Mouse (Mus musculus): ENCODE results near the gene App. TPM values are rescaled to one million over a fixed set of nuclear protein-coding genes. Genes with fewer than 3 reads are reported as not detected.

Gene App
- polyA plus RNA-seq, 1 experiment from 2014 or later, result 225 TPM

DNA sequence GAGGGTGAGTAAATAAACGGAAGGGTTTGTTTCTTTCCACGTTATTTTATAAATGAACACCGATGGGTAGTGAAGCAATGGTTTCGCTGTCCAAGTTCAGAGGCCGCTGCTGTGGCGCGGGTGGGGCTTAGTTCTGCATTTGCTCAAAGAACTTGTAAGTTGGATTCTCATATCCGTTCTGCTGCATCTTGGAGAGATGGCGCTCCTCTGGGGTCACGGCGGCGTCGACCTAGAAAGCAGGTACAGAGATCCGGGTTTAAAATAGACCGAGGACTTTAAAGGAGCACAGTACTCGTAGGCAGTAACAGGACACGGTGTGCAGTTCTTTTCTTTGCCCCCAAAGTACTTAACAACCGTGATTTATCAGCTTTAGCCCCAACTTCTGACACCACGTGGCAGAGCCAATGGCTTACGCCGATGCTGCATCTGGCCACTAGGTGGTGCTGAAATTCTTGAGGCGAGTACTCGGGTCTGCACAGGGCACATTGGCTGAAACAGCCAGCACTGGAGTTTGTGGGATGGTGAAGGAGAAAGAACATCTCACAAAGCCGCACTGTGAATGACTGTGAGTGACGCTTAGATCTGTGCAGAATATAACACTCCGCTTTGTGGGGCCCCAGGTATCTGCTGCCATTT is 218.2 kb downstream of the App start:
- H3K9ac ChIP-seq (ENCODE audit: low read depth, low read length), result no peak overlapping the region
- ATAC-seq (ENCODE audit: low FRiP score, low TSS enrichment), result peak; percentile 92
- H3K4me1 ChIP-seq (ENCODE audit: control insufficient read depth, insufficient read depth, low read length), result no peaks in the 10 kb centered on the region
- H3K27ac ChIP-seq (ENCODE audit: low read depth, low read length), result no peak overlapping the region
- H3K4me3 ChIP-seq (ENCODE audit: low read length), result no peak overlapping the region
- peak overlapping the region; percentile 27; the same call in 1 of the 2 replicates for H3K4me2 ChIP-seq (replicated peaks; ENCODE audit: low read depth, low read length)
- no peaks in the 10 kb centered on the region for H3K9me3 ChIP-seq (ENCODE audit: control insufficient read depth, low read length)
- H3K36me3 ChIP-seq (ENCODE audit: control insufficient read depth, insufficient read depth, low read length), result peaks cover 47% of the 10 kb centered on the region
- H3K27me3 ChIP-seq (ENCODE audit: control insufficient read depth, insufficient read depth, low read length), result no peaks in the 10 kb centered on the region
- WGBS, result 35% methylated on average over 26 of the region's 26 CpGs

- H3K4me1 ChIP-seq (ENCODE audit: control insufficient read depth, insufficient read depth, low read length), result no peaks in the 10 kb centered on the region
- 83% methylated on average over 3 of the region's 3 CpGs for WGBS
- no peak overlapping the region for H3K9ac ChIP-seq (ENCODE audit: low read depth, low read length)
- H3K27me3 ChIP-seq (ENCODE audit: control insufficient read depth, insufficient read depth, low read length), result no peaks in the 10 kb centered on the region
- H3K9me3 ChIP-seq (ENCODE audit: control insufficient read depth, low read length), result no peaks in the 10 kb centered on the region
- H3K4me2 ChIP-seq (replicated peaks; ENCODE audit: low read depth, low read length), result no peak overlapping the region
- no peak for ATAC-seq (ENCODE audit: low FRiP score, low TSS enrichment)
- no peak overlapping the region for H3K27ac ChIP-seq (ENCODE audit: low read depth, low read length)
- no peaks in the 10 kb centered on the region for H3K36me3 ChIP-seq (ENCODE audit: control insufficient read depth, insufficient read depth, low read length)
- H3K4me3 ChIP-seq (ENCODE audit: low read length), result no peak overlapping the region
Observed at GRCm38 (mm10) chr16:84931024-84931423, 242.5 kb downstream of the App start.

- WGBS, result 96% methylated on average over 1 of the region's 1 CpGs
- Histone ChIP-seq H3K4me2 (replicated peaks; ENCODE audit: low read depth, low read length) (no peak overlapping the region), H3K27me3 (ENCODE audit: control insufficient read depth, insufficient read depth, low read length) (no peaks in the 10 kb centered on the region), H3K4me3 (ENCODE audit: low read length) (no peak overlapping the region), H3K4me1 (ENCODE audit: control insufficient read depth, insufficient read depth, low read length) (no peaks in the 10 kb centered on the region), H3K9me3 (ENCODE audit: control insufficient read depth, low read length) (no peaks in the 10 kb centered on the region), H3K36me3 (ENCODE audit: control insufficient read depth, insufficient read depth, low read length) (no peaks in the 10 kb centered on the region), H3K9ac (ENCODE audit: low read depth, low read length) (no peak overlapping the region), H3K27ac (ENCODE audit: low read depth, low read length) (no peak overlapping the region)
- ATAC-seq (ENCODE audit: low FRiP score, low TSS enrichment), result no peak
Observed at GRCm38 (mm10) chr16:84927827-84928226, 245.7 kb downstream of the App start.

- Histone ChIP-seq H3K27ac (ENCODE audit: low read depth, low read length) (peak overlapping the region; percentile 80), H3K4me3 (ENCODE audit: low read length) (no peak overlapping the region), H3K27me3 (ENCODE audit: control insufficient read depth, insufficient read depth, low read length) (no peaks in the 10 kb centered on the region), H3K9ac (ENCODE audit: low read depth, low read length) (no peak overlapping the region), H3K4me2 (replicated peaks; ENCODE audit: low read depth, low read length) (no peak overlapping the region), H3K4me1 (ENCODE audit: control insufficient read depth, insufficient read depth, low read length) (peaks cover 14% of the 10 kb centered on the region), H3K36me3 (ENCODE audit: control insufficient read depth, insufficient read depth, low read length) (no peaks in the 10 kb centered on the region), H3K9me3 (ENCODE audit: control insufficient read depth, low read length) (no peaks in the 10 kb centered on the region)
- WGBS, result 11% methylated on average over 5 of the region's 5 CpGs
- ATAC-seq (ENCODE audit: low FRiP score, low TSS enrichment), result peak; percentile 92
Observed at GRCm38 (mm10) chr16:84919649-84920308, 253.8 kb downstream of the App start.

DNA sequence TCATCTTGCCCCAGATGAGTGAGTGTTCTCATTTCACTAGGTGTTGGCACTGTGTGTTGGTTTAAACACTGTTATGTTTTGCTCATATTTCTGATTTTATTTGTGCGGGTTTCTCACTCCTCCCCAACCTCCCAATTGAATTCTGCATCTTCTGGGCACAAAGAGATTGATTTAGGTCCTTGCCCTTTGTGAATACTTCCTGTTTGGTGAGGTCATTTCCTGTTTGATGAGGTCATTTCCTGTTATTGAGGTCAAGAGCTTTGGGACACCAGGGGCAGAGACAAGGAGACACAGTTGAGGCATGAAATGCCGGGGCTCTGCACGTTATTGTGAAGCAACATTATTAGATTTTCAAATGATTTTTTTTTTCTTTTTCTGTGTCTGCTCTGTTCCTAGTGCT is 254.5 kb downstream of the App start:
- ATAC-seq (ENCODE audit: low FRiP score, low TSS enrichment), result peak; percentile 40; the same call in 1 of the 2 replicates
- Histone ChIP-seq H3K27ac (ENCODE audit: low read depth, low read length) (peak overlapping the region; percentile 80), H3K4me2 (replicated peaks; ENCODE audit: low read depth, low read length) (no peak overlapping the region), H3K27me3 (ENCODE audit: control insufficient read depth, insufficient read depth, low read length) (no peaks in the 10 kb centered on the region), H3K9ac (ENCODE audit: low read depth, low read length) (no peak overlapping the region), H3K9me3 (ENCODE audit: control insufficient read depth, low read length) (no peaks in the 10 kb centered on the region), H3K4me1 (ENCODE audit: control insufficient read depth, insufficient read depth, low read length) (peaks cover 14% of the 10 kb centered on the region), H3K4me3 (ENCODE audit: low read length) (no peak overlapping the region), H3K36me3 (ENCODE audit: control insufficient read depth, insufficient read depth, low read length) (no peaks in the 10 kb centered on the region)
- 60% methylated on average over 3 of the region's 3 CpGs for WGBS

DNA sequence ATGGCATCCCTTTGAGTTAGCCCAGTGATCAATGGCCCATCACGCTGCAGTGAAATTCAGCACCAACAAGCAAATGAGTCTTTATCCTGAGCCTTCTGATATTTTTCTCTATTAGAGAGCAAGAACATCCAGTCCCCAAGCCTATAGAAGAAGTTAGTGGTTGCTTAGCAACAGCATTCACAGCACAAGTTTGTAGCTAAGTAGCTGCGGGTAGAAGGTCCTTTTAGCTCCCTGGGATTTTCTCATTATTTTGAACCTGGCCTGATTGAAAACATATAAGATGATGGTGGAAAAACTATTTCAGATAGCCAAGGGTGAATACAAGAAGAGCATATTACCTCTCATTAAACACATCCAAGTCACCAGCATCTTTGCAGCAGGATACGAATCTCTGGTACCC is 256.8 kb downstream of the App start:
- no peaks in the 10 kb centered on the region for H3K9me3 ChIP-seq (ENCODE audit: control insufficient read depth, low read length)
- no peak overlapping the region for H3K4me3 ChIP-seq (ENCODE audit: low read length)
- peaks cover 14% of the 10 kb centered on the region for H3K4me1 ChIP-seq (ENCODE audit: control insufficient read depth, insufficient read depth, low read length)
- no peak overlapping the region for H3K9ac ChIP-seq (ENCODE audit: low read depth, low read length)
- H3K4me2 ChIP-seq (replicated peaks; ENCODE audit: low read depth, low read length), result no peak overlapping the region
- ATAC-seq (ENCODE audit: low FRiP score, low TSS enrichment), result no peak
- no peaks in the 10 kb centered on the region for H3K27me3 ChIP-seq (ENCODE audit: control insufficient read depth, insufficient read depth, low read length)
- H3K36me3 ChIP-seq (ENCODE audit: control insufficient read depth, insufficient read depth, low read length), result no peaks in the 10 kb centered on the region
- H3K27ac ChIP-seq (ENCODE audit: low read depth, low read length), result no peak overlapping the region
- WGBS, result 63% methylated on average over 3 of the region's 3 CpGs

DNA sequence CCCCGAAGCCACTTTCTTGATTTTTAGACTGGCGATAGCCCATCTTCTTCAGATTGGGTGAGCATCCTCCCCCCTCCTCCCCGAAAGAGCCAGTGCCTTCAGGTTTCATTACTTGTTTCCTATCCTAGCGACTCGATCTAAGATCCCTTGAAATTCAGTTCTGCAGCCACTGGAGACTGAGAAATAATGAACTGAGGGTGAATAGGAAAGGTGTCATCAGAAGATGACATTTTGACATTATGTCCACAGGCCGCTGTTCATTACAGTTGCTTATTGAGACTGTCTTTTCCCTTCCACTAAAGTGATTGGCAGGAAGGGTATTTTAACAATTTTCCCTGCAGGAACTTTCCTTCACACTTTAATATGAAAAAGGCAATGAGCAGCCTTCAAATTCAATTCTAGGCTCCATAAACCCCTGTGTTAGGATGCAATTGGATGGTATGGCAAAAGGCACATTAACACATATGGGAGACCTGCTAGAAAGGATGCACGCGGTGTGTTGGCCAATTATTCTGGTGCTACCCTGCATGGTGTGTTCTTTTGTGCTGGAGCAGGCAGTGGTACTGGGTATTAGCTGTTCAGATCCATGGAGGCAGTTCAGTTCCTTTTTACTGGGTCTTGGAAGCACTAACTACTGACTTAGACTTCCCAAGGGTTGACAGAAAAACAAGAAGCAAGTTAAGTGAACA is 261.9 kb downstream of the App start:
- Histone ChIP-seq H3K27me3 (ENCODE audit: control insufficient read depth, insufficient read depth, low read length) (no peaks in the 10 kb centered on the region), H3K27ac (ENCODE audit: low read depth, low read length) (no peak overlapping the region), H3K9me3 (ENCODE audit: control insufficient read depth, low read length) (no peaks in the 10 kb centered on the region), H3K4me2 (replicated peaks; ENCODE audit: low read depth, low read length) (no peak overlapping the region), H3K4me3 (ENCODE audit: low read length) (no peak overlapping the region), H3K4me1 (ENCODE audit: control insufficient read depth, insufficient read depth, low read length) (no peaks in the 10 kb centered on the region), H3K36me3 (ENCODE audit: control insufficient read depth, insufficient read depth, low read length) (no peaks in the 10 kb centered on the region), H3K9ac (ENCODE audit: low read depth, low read length) (no peak overlapping the region)
- no peak for ATAC-seq (ENCODE audit: low FRiP score, low TSS enrichment)
- WGBS, result 88% methylated on average over 8 of the region's 8 CpGs

DNA sequence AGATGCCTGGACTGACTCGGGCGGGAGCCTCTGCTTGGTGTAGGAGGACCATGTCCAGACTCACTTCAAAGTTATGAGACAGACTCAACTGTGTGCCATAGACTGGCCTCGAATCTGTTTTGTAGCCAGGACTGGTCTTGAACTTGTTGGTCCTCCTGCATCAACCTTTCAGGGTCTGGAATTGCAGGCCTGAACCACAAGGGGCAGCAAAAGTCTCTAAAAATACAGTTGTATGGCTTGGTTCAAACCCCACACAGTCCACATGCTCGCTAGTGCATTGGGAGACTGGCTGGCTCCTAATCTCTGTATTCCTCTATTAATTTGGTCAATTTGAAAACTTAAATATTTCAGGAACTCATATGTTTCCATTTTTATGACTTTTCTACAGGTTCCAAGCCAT is 270.6 kb downstream of the App start:
- WGBS, result 92% methylated on average over 4 of the region's 4 CpGs
- ATAC-seq (ENCODE audit: low FRiP score, low TSS enrichment), result no peak
- Histone ChIP-seq H3K9me3 (ENCODE audit: control insufficient read depth, low read length) (no peaks in the 10 kb centered on the region), H3K9ac (ENCODE audit: low read depth, low read length) (no peak overlapping the region), H3K27ac (ENCODE audit: low read depth, low read length) (no peak overlapping the region), H3K27me3 (ENCODE audit: control insufficient read depth, insufficient read depth, low read length) (no peaks in the 10 kb centered on the region), H3K4me1 (ENCODE audit: control insufficient read depth, insufficient read depth, low read length) (no peaks in the 10 kb centered on the region), H3K36me3 (ENCODE audit: control insufficient read depth, insufficient read depth, low read length) (no peaks in the 10 kb centered on the region), H3K4me2 (replicated peaks; ENCODE audit: low read depth, low read length) (no peak overlapping the region), H3K4me3 (ENCODE audit: low read length) (no peak overlapping the region)
